Mouse (Mus musculus): ENCODE measurements around the gene Slx4.
"Not testable (repeated sequence)": the region's sequence is repeated elsewhere in the genome, so short reads cannot be mapped to it uniquely, and the experiment has no call there.

Gene Slx4

GRCm38 (mm10) chr16:4003489-4004398, at the start of gene Slx4:
Slx4 (minus strand) TSS chr16:4003770.
- peak; percentile 98 for DNase-seq (ENCODE audit: low spot score)

- no peak for DNase-seq (ENCODE audit: low spot score)
These were observed 49.0 kb upstream of the Slx4 start for GRCm38 (mm10) chr16:4052601-4053000.

GRCm38 (mm10) chr16:4045524-4045923, 42.0 kb upstream of the Slx4 start:
- DNase-seq (ENCODE audit: low spot score): peak; percentile 12

- no peak for DNase-seq (ENCODE audit: low spot score)
These were observed 40.5 kb upstream of the Slx4 start for GRCm38 (mm10) chr16:4044093-4044492.

- DNase-seq (ENCODE audit: low spot score): no peak
These were observed 38.1 kb upstream of the Slx4 start for GRCm38 (mm10) chr16:4041646-4042045.

GRCm38 (mm10) chr16:4040206-4040605, 36.6 kb upstream of the Slx4 start:
- DNase-seq (ENCODE audit: low spot score): no peak

GRCm38 (mm10) chr16:4037690-4038089, 34.1 kb upstream of the Slx4 start:
- DNase-seq (ENCODE audit: low spot score): no peak

GRCm38 (mm10) chr16:4036807-4037206, 33.2 kb upstream of the Slx4 start, which contains the start of gene Dnase1:
Dnase1 (plus strand) TSS chr16:4036942.
- no peak for DNase-seq (ENCODE audit: low spot score)

GRCm38 (mm10) chr16:4035575-4035974, 32.0 kb upstream of the Slx4 start:
- DNase-seq (ENCODE audit: low spot score): no peak

- DNase-seq (ENCODE audit: low spot score): no peak
These were observed 30.9 kb upstream of the Slx4 start for GRCm38 (mm10) chr16:4034476-4034875.

GRCm38 (mm10) chr16:4033971-4034370, 30.4 kb upstream of the Slx4 start:
- no peak for DNase-seq (ENCODE audit: low spot score)

GRCm38 (mm10) chr16:4032341-4032748, 28.8 kb upstream of the Slx4 start:
- DNase-seq (ENCODE audit: low spot score): no peak

GRCm38 (mm10) chr16:4031441-4032274, 28.1 kb upstream of the Slx4 start:
- no peak for DNase-seq (ENCODE audit: low spot score)

GRCm38 (mm10) chr16:4030501-4030900, 26.9 kb upstream of the Slx4 start:
- no peak for DNase-seq (ENCODE audit: low spot score)

GRCm38 (mm10) chr16:4029371-4029841, 25.8 kb upstream of the Slx4 start:
- DNase-seq (ENCODE audit: low spot score): no peak

GRCm38 (mm10) chr16:4027211-4027610, 23.6 kb upstream of the Slx4 start:
- DNase-seq (ENCODE audit: low spot score): no peak

GRCm38 (mm10) chr16:4026672-4027071, 23.1 kb upstream of the Slx4 start:
- peak; percentile 34 for DNase-seq (ENCODE audit: low spot score)

- no peak for DNase-seq (ENCODE audit: low spot score)
These were observed 19.1 kb upstream of the Slx4 start for GRCm38 (mm10) chr16:4022719-4023118.

GRCm38 (mm10) chr16:4021241-4021640, 17.7 kb upstream of the Slx4 start:
- no peak for DNase-seq (ENCODE audit: low spot score)

- not testable (repeated sequence) for DNase-seq (ENCODE audit: low spot score)
These were observed 13.9 kb upstream of the Slx4 start for GRCm38 (mm10) chr16:4017466-4017865.

- DNase-seq (ENCODE audit: low spot score): not testable (repeated sequence)
These were observed 13.2 kb upstream of the Slx4 start for GRCm38 (mm10) chr16:4016786-4017185.

- no peak for DNase-seq (ENCODE audit: low spot score)
These were observed 10.6 kb upstream of the Slx4 start for GRCm38 (mm10) chr16:4014040-4014668.

All from adipocyte (in vitro differentiated cells).